Comparison of ENCODE assay signal across 9 mouse cellular contexts in genomic region chr17:12316251-12316650, GRCm38 (mm10). TPM values are rescaled to one million over a fixed set of nuclear protein-coding genes. Genes with fewer than 3 reads are reported as not detected.
DNase-seq lines count a peak whose midpoint lies in the region; ATAC-seq and TF ChIP-seq lines count a peak whose summit lies in the region.
"Had no signal": no experiment of that assay in that cellular context is flagged by ENCODE, and none has a peak within 500 bp of the region (broad histone marks: within the 10 kb centered on the region; RNA-seq: fewer than 3 reads in every experiment).

No protein-coding gene starts in this region.

- no peak for TF ChIP-seq POLR2A in olfactory bulb, adult 2 months (IDR thresholded peaks at IDR 0.05; ENCODE audit: insufficient read depth, low read depth, low read length)

- 0 out of 2 replicates have a peak overlapping the region, but pooled peaks have one; percentile 3 for H3K4me3 ChIP-seq in gastrocnemius, adult 2 months
- H3K4me3 ChIP-seq in midbrain, embryonic 13.5 days (replicated peaks), result peak overlapping the region; percentile 12; the same call in 1 of the 2 replicates
- H3K4me3 ChIP-seq in midbrain, embryonic 10.5 days, result no peak overlapping the region
- H3K4me3 ChIP-seq in layer of hippocampus, adult 2 months, result peak overlapping the region; percentile 92
- H3K4me3 ChIP-seq in olfactory bulb, adult 2 months (ENCODE audit: insufficient read depth, low read depth, low read length), result peak overlapping the region; percentile 17
- H3K4me3 ChIP-seq: heart, adult 2 months had no signal

- no peak for ATAC-seq in midbrain, embryonic 13.5 days

- H3K27me3 ChIP-seq in midbrain, embryonic 13.5 days, result no peaks in the 10 kb centered on the region
- no peaks in the 10 kb centered on the region for H3K27me3 ChIP-seq in midbrain, embryonic 10.5 days (ENCODE audit: low read depth, poor library complexity, severe bottlenecking)

- peak overlapping the region; percentile 34 for H3K4me2 ChIP-seq in midbrain, embryonic 13.5 days (replicated peaks)

- H3K9me3 ChIP-seq in midbrain, embryonic 13.5 days, result no peaks in the 10 kb centered on the region
- H3K9me3 ChIP-seq in midbrain, embryonic 10.5 days (replicated peaks), result no peaks in the 10 kb centered on the region

- no peak for DNase-seq in gastrocnemius, adult 2 months
- DNase-seq in gastrocnemius, postnatal 25 days, result no peak
- DNase-seq in midbrain, embryonic 10.5 days (ENCODE audit: low spot score), result no peak
- peak; percentile 53 to 68 for DNase-seq in layer of hippocampus, adult 2 months (ENCODE audit: low spot score in 2 of 2)
- no peak for DNase-seq in gastrocnemius, adult 8-10 months (ENCODE audit: low spot score in 2 of 2)
- no peak for DNase-seq in adrenal gland, postnatal 36 days
- DNase-seq: heart, adult 2 months had no signal

- H3K4me1 ChIP-seq in midbrain, embryonic 13.5 days (replicated peaks), result peaks cover 42% of the 10 kb centered on the region
- peaks cover 30% of the 10 kb centered on the region for H3K4me1 ChIP-seq in midbrain, embryonic 10.5 days
- peaks cover 13% of the 10 kb centered on the region for H3K4me1 ChIP-seq in olfactory bulb, adult 2 months (ENCODE audit: control insufficient read depth, insufficient read depth, low read length)

- WGBS in midbrain, embryonic 13.5 days, result 91% methylated on average over 13 of the region's 13 CpGs
- 94% methylated on average over 13 of the region's 13 CpGs for WGBS in midbrain, embryonic 10.5 days
- 68% methylated on average over 13 of the region's 13 CpGs for whole genome bisulfite sequencing in olfactory bulb, adult 2 months

- H3K27ac ChIP-seq in gastrocnemius, adult 2 months, result no peak overlapping the region
- no peak overlapping the region for H3K27ac ChIP-seq in midbrain, embryonic 13.5 days
- no peak overlapping the region for H3K27ac ChIP-seq in midbrain, embryonic 10.5 days (replicated peaks)
- H3K27ac ChIP-seq in layer of hippocampus, adult 2 months, result peak overlapping the region; percentile 88
- no peak overlapping the region for H3K27ac ChIP-seq in olfactory bulb, adult 2 months (ENCODE audit: insufficient read depth, low read depth, low read length)
- H3K27ac ChIP-seq: heart, adult 2 months had no signal

- TF ChIP-seq CTCF in gastrocnemius, adult 2 months (IDR thresholded peaks at IDR 0.05), result no peak
- TF ChIP-seq CTCF in layer of hippocampus, adult 2 months (conservative IDR thresholded peaks at IDR 0.05), result no peak
- no peak for TF ChIP-seq CTCF in olfactory bulb, adult 2 months (IDR thresholded peaks at IDR 0.05; ENCODE audit: insufficient read depth, low read depth, low read length)

- peak overlapping the region; percentile 41; the same call in 1 of the 2 replicates for H3K9ac ChIP-seq in midbrain, embryonic 13.5 days (replicated peaks)

- no peaks in the 10 kb centered on the region for H3K36me3 ChIP-seq in midbrain, embryonic 13.5 days
- no peaks in the 10 kb centered on the region for H3K36me3 ChIP-seq in midbrain, embryonic 10.5 days

- intact Hi-C loops in gastrocnemius, adult 2 months (cut with DNase I), result loop anchor here (5.0 kb wide), 2 partner anchors 49 to 51 kb away; no protein-coding TSS in a partner anchor

RNA-seq across cellular contexts. Expression of gene Map3k4, which starts 2.3 kb away (rescaled TPM):
- 10 to 100 TPM; 29.5 to 36.6 TPM for total RNA-seq in gastrocnemius, adult 2 months (2021)
- total RNA-seq in gastrocnemius, postnatal 25 days (2021), result 10 to 100 TPM; 25.5 to 25.7 TPM
- polyA plus RNA-seq in midbrain, embryonic 13.5 days (2015; fragmentation: Nextera tagmentation; extraction: Ambion mirVana), result 43.8 and 48.5 TPM in 2 replicates
- polyA plus RNA-seq in midbrain, embryonic 10.5 days (2016; fragmentation: Nextera tagmentation; extraction: Ambion mirVana), result 42.3 and 45.3 TPM in 2 replicates
- 10 to 100 TPM; 72.4 to 73.8 TPM for total RNA-seq in layer of hippocampus, adult 2 months (2021)
- polyA plus RNA-seq in olfactory bulb, adult 2 months (2012; ENCODE audit: insufficient read depth, insufficient read length, low replicate concordance, missing spikeins), result not detected in 2 replicates
- 10 to 100 TPM; 32.4 to 41.9 (median 36.2) TPM for total RNA-seq in gastrocnemius, adult 8-10 months (2022)
- 10 to 100 TPM; 20.1 to 27.4 TPM for total RNA-seq in adrenal gland, postnatal 36 days (2021)

Comparison
In these comparisons a context has a peak if more than half of its experiments do, and no peak if none do; other contexts are left out.
1. DNase-seq: peak in layer of hippocampus, adult 2 months (2 of 2); none in gastrocnemius, adult 2 months (single experiment), gastrocnemius, postnatal 25 days (single experiment), midbrain, embryonic 10.5 days (single experiment), gastrocnemius, adult 8-10 months (0 of 2) and adrenal gland, postnatal 36 days (0 of 2).